Mouse (Mus musculus) liver, embryonic 14.5 days (tissue): ENCODE data around the gene Sh3bp4. TPM values are rescaled to one million over a fixed set of nuclear protein-coding genes. Genes with fewer than 3 reads are reported as not detected.
A peak's percentile ranks its signal among the peaks of the same experiment; 100 is the strongest.

Source experiments
- ATAC-seq: fragments of 200-750 bp; cut with Nextera tagmentation; 2 replicates; pipeline ENCODE4 v1.8.0; 2017; ENCODE audit warnings: moderate number of reproducible peaks, mild to moderate bottlenecking, moderate library complexity; ENCODE audit not compliant: insufficient read depth
- DNase-seq, 3 experiments: peaks; one replicate each; pipeline ENCODE4 v3.0.0-alpha.2; 2012 to 2013; ENCODE audit warnings: low read depth in 3 of 3, low spot score in 3 of 3
- H3K27ac ChIP-seq: fragments of 300-500 bp; sonication (generic); 2 replicates; pipeline ENCODE4 v1.5.1; 2014; ENCODE audit warnings: moderate library complexity, mild to moderate bottlenecking, control low read depth, inconsistent platforms
- H3K27me3 ChIP-seq: fragments of 300-500 bp; sonication (generic); 2 replicates; pipeline ENCODE4 v1.6.1; 2014; ENCODE audit warnings: mild to moderate bottlenecking, low read length, moderate library complexity; ENCODE audit not compliant: control insufficient read depth, insufficient read depth
- H3K36me3 ChIP-seq: fragments of 300-500 bp; sonication (generic); replicated peaks from 2 replicates; pipeline ENCODE4 v1.6.1; 2014; ENCODE audit warnings: low read depth; ENCODE audit not compliant: control insufficient read depth, insufficient read depth
- H3K4me1 ChIP-seq, 2 experiments: fragments of 200-500 bp in 1 of 2; fragments of 300-500 bp in 1 of 2; sonication (generic) in 1 of 2; replicated peaks; 2 replicates each; pipeline ENCODE4 v1.6.1; 2012 to 2014; ENCODE audit warnings: antibody characterized with exemption in 1 of 2, inconsistent platforms in 1 of 2, low read length in 1 of 2; ENCODE audit not compliant: control insufficient read depth in 2 of 2, insufficient read depth in 2 of 2
- H3K4me2 ChIP-seq: fragments of 300-500 bp; sonication (generic); 2 replicates; pipeline ENCODE4 v1.6.1; 2014; ENCODE audit warnings: low read depth, mild to moderate bottlenecking, control low read depth, moderate library complexity
- H3K4me3 ChIP-seq, 2 experiments: fragments of 200-500 bp in 1 of 2; fragments of 300-500 bp in 1 of 2; sonication (generic) in 1 of 2; 2 replicates each; pipeline ENCODE4 v1.5.1; 2012 to 2014; ENCODE audit warnings: low read depth in 2 of 2, low read length in 2 of 2, mild to moderate bottlenecking in 2 of 2, control low read depth in 1 of 2, inconsistent platforms in 1 of 2, moderate library complexity in 1 of 2; ENCODE audit not compliant: insufficient read depth in 1 of 2
- H3K9ac ChIP-seq: fragments of 300-500 bp; sonication (generic); replicated peaks from 2 replicates; pipeline ENCODE4 v1.6.1; 2014; ENCODE audit warnings: mild to moderate bottlenecking, control low read depth, moderate library complexity
- H3K9me3 ChIP-seq: fragments of 300-500 bp; sonication (generic); 2 replicates; pipeline ENCODE4 v1.6.1; 2016; ENCODE audit warnings: low read length, mixed read lengths; ENCODE audit not compliant: control insufficient read depth
- CTCF ChIP-seq: IDR thresholded peaks from 2 replicates; pipeline ENCODE4 v1.5.1; 2016; ENCODE audit warnings: antibody characterized with exemption, low read depth, control low read depth
- EP300 ChIP-seq: IDR thresholded peaks from 2 replicates; pipeline ENCODE4 v1.6.1; 2016; ENCODE audit warnings: antibody characterized with exemption, low read depth
- WGBS: fragments of 180-500 bp; shearing (Covaris S2); extraction: QIAGEN DNeasy Blood & Tissue Kit; methylation state at CpG from one replicate; pipeline ENCODE4 v1.1.7; 2014; ENCODE audit not compliant: insufficient replicate concordance; 5-methylcytosine and 5-hydroxymethylcytosine counted together
- polyA plus RNA-seq, 2 experiments: library from polyadenylated mRNA; depleted of rRNA in 1 of 2; stranded (reverse) in 1 of 2; unstranded in 1 of 2; fragments of >200 nt; fragmentation: Nextera tagmentation in 1 of 2; extraction: Ambion mirVana in 1 of 2; gene quantifications; 2 replicates each; pipeline versions ENCODE4 v1.2.1 to v1.2.3; 2012 to 2014

Gene Sh3bp4
- polyA plus RNA-seq, 2 experiments = 0.51 to 0.63 TPM

GRCm38 (mm10) chr1:89104066-89104765 lies 34.0 kb downstream of the Sh3bp4 start:
- DNase-seq (no peak), ATAC-seq (no peak)
- Histone ChIP-seq H3K4me1 (peaks cover 0 to 21% of the 10 kb centered on the region in 2 experiments; a peak in 2 of 4 replicates), H3K4me2 (no peak overlapping the region), H3K4me3 (no peak overlapping the region), H3K36me3 (no peaks in the 10 kb centered on the region), H3K27ac (no peak overlapping the region), H3K9ac (no peak overlapping the region), H3K27me3 (no peaks in the 10 kb centered on the region), H3K9me3 (no peaks in the 10 kb centered on the region)
- WGBS = 58% methylated on average over 13 of the region's 13 CpGs
- TF ChIP-seq CTCF (no peak), EP300 (no peak)

- Histone ChIP-seq H3K36me3 (no peaks in the 10 kb centered on the region), H3K9me3 (no peaks in the 10 kb centered on the region), H3K27ac (no peak overlapping the region), H3K9ac (no peak overlapping the region), H3K4me3 (no peak overlapping the region), H3K27me3 (no peaks in the 10 kb centered on the region), H3K4me2 (no peak overlapping the region), H3K4me1 (peaks cover 0 to 21% of the 10 kb centered on the region in 2 experiments; a peak in 2 of 4 replicates)
- no peak for TF ChIP-seq EP300
- no peak for TF ChIP-seq CTCF
- WGBS = 74% methylated on average over 18 of the region's 18 CpGs
- ATAC-seq (no peak), DNase-seq (no peak)
These were observed 35.9 kb downstream of the Sh3bp4 start for GRCm38 (mm10) chr1:89105891-89106830.

DNA sequence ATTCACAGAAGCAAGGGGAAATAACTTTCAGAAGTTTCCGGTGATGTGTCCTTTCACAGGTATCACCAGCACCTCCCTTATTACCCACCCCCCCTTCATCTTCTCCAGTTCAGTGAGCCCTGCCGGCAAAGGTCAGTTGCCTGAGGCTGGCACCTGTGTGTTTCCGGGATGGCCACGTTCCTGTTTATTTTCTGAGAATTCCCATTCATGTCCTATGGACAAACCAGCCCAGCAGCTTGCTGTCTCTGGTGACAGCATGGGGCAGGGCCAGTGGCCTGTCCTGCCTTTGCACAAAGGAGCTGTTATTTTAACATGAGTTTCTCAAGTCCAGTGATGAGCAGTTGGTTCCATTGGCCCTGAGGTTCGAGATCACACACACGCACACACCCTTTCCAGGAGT lies 37.3 kb downstream of the Sh3bp4 start:
- Histone ChIP-seq H3K27me3 (no peaks in the 10 kb centered on the region), H3K36me3 (no peaks in the 10 kb centered on the region), H3K9ac (no peak overlapping the region), H3K27ac (no peak overlapping the region), H3K4me2 (no peak overlapping the region), H3K4me1 (peaks cover 0 to 21% of the 10 kb centered on the region in 2 experiments; a peak in 2 of 4 replicates), H3K4me3 (no peak overlapping the region), H3K9me3 (no peaks in the 10 kb centered on the region)
- DNase-seq = no peak
- no peak for ATAC-seq
- no peak for TF ChIP-seq EP300
- TF ChIP-seq CTCF = no peak
- WGBS = 65% methylated on average over 6 of the region's 6 CpGs

GRCm38 (mm10) chr1:89108340-89108896 lies 38.2 kb downstream of the Sh3bp4 start:
- H3K9ac ChIP-seq = no peak overlapping the region
- H3K4me2 ChIP-seq = no peak overlapping the region
- H3K4me3 ChIP-seq = no peak overlapping the region
- 2% methylated on average over 6 of the region's 6 CpGs for WGBS
- no peak overlapping the region for H3K27ac ChIP-seq
- ATAC-seq (peak; percentile 55; the same call in 1 of the 2 replicates), DNase-seq (peak; percentile 23 to 42 (median 34))
- no peak for TF ChIP-seq EP300
- TF ChIP-seq CTCF = no peak
- no peaks in the 10 kb centered on the region for H3K27me3 ChIP-seq
- H3K36me3 ChIP-seq = no peaks in the 10 kb centered on the region
- H3K4me1 ChIP-seq = peaks cover 0 to 20% of the 10 kb centered on the region in 2 experiments; a peak in 2 of 4 replicates
- H3K9me3 ChIP-seq = no peaks in the 10 kb centered on the region
